Mouse (Mus musculus): ENCODE results near the gene Mogat1. TPM values are rescaled to one million over a fixed set of nuclear protein-coding genes. Genes with fewer than 3 reads are reported as not detected.
A peak's percentile ranks its signal among the peaks of the same experiment; 100 is the strongest.
"Not testable (repeated sequence)": the region's sequence is repeated elsewhere in the genome, so short reads cannot be mapped to it uniquely, and the experiment has no call there.

Gene Mogat1
- polyA plus RNA-seq, 1 experiment = 1.4 TPM

- DNase-seq (ENCODE audit: low spot score) = peak; percentile 36
Observed at GRCm38 (mm10) chr1:78536310-78537164, 25.7 kb downstream of the Mogat1 start.

GRCm38 (mm10) chr1:78537494-78538010 is 26.8 kb downstream of the Mogat1 start:
- no peak for DNase-seq (ENCODE audit: low spot score)

GRCm38 (mm10) chr1:78538396-78538795 is 27.6 kb downstream of the Mogat1 start:
- DNase-seq (ENCODE audit: low spot score) = no peak

- no peak for DNase-seq (ENCODE audit: low spot score)
Observed at GRCm38 (mm10) chr1:78539166-78539565, 28.4 kb downstream of the Mogat1 start.

- DNase-seq (ENCODE audit: low spot score) = not testable (repeated sequence)
Observed at GRCm38 (mm10) chr1:78543631-78544030, 32.8 kb downstream of the Mogat1 start.

GRCm38 (mm10) chr1:78546258-78546657 is 35.5 kb downstream of the Mogat1 start:
- DNase-seq (ENCODE audit: low spot score) = no peak

- no peak for DNase-seq (ENCODE audit: low spot score)
Observed at GRCm38 (mm10) chr1:78548961-78549360, 38.2 kb downstream of the Mogat1 start.

- DNase-seq (ENCODE audit: low spot score) = no peak
Observed at GRCm38 (mm10) chr1:78554012-78554666, 43.3 kb downstream of the Mogat1 start.

GRCm38 (mm10) chr1:78566963-78567362 is 56.2 kb downstream of the Mogat1 start:
- DNase-seq (ENCODE audit: low spot score) = no peak

- no peak for DNase-seq (ENCODE audit: low spot score)
Observed at GRCm38 (mm10) chr1:78567421-78567820, 56.6 kb downstream of the Mogat1 start.

- DNase-seq (ENCODE audit: low spot score) = no peak
Observed at GRCm38 (mm10) chr1:78567834-78568507, 57.2 kb downstream of the Mogat1 start.

GRCm38 (mm10) chr1:78569617-78570016 is 58.8 kb downstream of the Mogat1 start:
- no peak for DNase-seq (ENCODE audit: low spot score)

GRCm38 (mm10) chr1:78585080-78585479 is 74.3 kb downstream of the Mogat1 start:
- DNase-seq (ENCODE audit: low spot score) = no peak

GRCm38 (mm10) chr1:78586986-78587385 is 76.2 kb downstream of the Mogat1 start:
- no peak for DNase-seq (ENCODE audit: low spot score)

Other genes with a start within 250 kb of the Mogat1 start
- gene Sgpp2, start 200.6 kb upstream of the Mogat1 start, polyA plus RNA-seq (2012; rRNA removed) = 0.87 and 1.0 TPM in 2 replicates
- 36.0 and 36.7 TPM in 2 replicates for gene Farsb, start 22.1 kb upstream of the Mogat1 start, polyA plus RNA-seq (2012; rRNA removed)
- 0.06 TPM in 2 replicates for gene BC035947, start 1.2 kb downstream of the Mogat1 start, polyA plus RNA-seq (2012; rRNA removed)
- 20.5 and 21.5 TPM in 2 replicates for gene Acsl3, start 146.8 kb downstream of the Mogat1 start, polyA plus RNA-seq (2012; rRNA removed)
- 2.1 and 2.6 TPM in 2 replicates for gene Utp14b, start 147.0 kb downstream of the Mogat1 start, polyA plus RNA-seq (2012; rRNA removed)

Measured in urinary bladder, adult 2 months (tissue).